Mouse (Mus musculus): ENCODE results near the gene Abcc9.

Abcc9 gene

DNA sequence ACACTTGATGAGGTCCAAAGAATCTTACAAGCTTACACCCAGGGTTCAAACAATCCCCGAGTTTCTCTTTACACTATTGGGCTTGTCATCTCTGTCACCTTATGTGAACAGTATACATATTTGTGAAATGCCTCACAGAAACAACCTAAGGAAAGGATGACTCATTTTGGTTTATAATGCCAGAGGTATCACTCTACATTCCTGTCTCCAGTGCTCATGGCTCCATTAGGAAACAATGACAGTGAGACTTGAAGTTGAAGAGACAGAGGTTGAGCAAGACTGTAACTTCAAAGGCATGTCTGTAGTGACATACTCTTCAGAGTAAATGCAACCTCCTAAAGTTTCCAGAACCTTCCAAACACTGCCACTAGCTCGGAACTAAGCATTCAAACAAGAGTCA, 153.7 kb downstream of the Abcc9 start:
- no peak for DNase-seq (ENCODE audit: low spot score)

DNA sequence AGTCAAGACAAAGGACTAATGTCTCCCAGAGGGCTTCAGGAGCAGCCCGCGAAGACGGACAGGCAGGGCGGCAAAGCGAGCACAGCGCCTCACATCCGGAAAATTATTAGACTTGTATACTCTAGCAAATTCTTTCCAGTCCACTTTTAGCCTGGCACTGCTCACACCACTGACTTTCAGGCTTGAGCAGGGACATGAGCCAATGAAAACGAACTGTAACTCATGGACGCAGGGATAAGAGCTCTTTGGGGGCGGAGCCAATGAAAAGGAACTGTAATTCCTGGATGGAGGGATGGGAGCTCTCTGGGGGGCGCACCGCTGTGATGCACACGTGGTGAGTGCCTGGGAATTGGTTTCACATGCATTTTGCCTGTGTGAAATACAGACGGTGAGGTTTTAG, 157.0 kb downstream of the Abcc9 start:
- no peak for DNase-seq (ENCODE audit: low spot score)

DNA sequence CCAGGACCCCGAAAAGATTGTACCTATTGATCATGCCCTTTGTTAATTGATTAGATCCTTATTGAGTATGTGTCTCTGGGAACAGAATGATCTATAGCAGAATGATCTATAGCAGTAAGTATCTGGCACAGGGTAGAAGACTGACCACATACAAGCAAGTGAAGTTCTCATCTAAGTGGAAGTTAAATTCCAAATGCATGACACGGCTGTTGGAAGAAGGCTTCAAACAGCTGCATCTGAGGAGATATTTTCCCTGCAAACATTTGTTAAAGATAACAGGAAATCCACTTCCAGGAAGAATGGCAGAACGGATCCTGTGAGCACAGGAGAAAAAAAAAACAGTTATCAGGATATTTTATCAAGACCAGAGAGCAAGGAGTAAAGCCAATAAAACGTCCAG, 158.5 kb downstream of the Abcc9 start:
- DNase-seq (ENCODE audit: low spot score): no peak

DNA sequence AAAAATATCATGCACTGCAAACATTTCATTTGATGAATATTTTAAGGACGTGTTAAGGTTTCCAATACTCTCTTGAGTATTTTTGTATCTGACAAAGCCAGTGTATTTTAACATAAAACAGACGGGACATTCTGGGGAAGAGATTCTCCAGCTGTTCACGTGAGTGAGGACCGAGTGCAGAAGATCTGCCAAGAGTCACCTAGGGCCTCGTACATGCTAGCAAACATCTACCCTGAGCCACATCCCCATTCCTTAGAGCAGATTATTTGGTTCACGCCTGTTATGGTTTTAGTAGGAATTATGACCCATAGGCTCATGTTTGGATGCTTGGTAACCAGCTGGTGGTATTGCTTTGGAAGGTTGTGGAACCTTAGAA, 159.3 kb downstream of the Abcc9 start:
- DNase-seq (ENCODE audit: low spot score): no peak

DNA sequence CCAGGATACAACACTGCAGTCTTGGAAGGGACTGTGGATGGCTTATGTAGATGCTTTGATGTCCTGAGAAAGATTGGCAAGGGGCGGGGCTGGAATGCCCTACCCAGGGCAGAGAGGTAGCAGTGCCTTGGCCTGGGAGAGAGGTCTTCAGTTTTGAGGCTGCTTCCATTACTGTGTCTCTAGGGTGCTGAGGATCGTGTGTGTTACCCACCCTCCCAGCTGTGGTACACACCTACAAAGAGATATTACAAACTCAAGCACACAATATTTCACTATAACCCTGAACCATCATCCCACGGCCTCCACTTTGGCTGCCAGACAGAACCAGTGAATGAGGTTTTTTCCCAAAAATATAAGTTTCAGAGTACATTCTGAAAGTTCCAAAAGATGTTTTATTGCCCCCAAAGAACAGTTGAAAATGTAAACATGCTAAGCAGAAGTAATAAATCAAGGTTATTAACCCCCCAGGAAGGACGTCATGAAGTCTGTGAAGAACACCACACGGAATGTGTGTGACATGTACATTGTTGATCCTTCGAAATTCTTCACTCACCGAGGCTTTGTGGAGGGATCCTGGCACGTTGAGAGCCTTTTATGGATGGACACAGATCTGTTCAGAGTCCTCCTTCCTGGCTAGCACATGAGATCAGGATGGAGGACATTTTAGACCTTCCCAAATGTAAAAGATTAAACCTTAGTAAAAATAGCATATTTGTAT, 159.9 kb downstream of the Abcc9 start:
- no peak for DNase-seq (ENCODE audit: low spot score)

DNA sequence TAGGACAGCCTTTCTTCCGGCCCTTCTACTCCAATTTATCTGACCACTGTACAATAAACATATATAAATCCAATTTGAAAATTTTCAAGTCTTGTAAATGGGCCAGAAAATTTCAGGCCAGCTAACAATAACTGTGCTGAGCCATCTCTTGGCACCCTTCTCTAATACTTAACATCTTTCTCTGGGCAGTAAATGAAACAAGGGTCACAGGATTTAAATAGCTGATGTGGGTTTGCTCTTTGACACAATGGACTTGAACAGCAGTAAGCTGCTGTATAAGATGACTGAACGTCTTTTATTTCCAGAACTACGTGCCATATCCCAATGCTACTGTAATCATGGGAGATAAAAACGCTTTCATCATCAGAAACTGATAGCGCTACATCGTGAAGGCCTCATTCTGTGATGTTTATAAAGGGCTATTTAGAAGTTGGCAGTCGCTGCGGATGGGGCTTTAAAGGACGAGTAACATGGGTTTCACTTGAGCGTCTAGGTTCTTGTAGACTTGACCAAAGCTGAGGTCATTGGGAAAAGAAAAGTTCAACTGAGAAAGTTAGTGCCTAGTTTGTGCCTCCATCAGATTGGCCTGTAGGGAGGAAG, 161.5 kb downstream of the Abcc9 start:
- no peak for DNase-seq (ENCODE audit: low spot score)

DNA sequence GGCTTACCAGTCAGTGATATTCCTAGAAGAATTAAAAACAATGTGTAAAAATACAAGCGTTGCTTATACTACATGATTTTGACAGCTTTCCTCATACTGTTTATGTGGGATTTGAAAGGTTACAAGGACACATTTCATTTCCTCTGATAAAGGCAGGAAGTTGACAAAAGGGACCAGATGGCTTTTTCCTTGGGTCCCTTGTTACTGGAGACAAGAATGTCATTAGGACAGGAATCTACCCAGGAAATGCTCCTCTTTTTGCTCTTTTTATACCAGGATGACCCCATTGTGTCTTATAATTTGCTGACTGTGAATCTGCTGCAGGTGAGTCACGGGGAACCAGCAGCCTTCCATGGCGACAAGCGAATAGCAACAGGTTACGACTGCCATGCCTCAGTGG, 162.0 kb downstream of the Abcc9 start:
- no peak for DNase-seq (ENCODE audit: low spot score)

DNA sequence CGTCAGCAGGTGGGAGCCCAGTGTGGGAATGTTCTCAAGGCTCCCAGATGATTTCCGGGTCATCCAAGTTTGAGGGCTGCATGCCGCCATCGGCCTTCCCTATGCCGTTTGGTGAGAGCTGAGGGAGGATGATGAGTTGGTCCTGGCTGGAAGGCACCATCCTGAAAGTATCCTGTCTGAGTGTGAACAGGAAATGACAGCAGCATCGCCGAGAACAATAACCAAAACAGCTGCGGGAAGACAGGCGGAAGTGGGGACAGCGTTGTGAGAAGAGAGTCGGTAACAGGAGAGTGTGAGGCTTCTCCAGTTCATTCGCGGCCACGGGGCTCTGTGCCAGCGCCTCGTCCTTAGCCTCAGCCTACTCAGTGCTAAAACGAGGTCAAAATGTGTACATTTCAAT, 163.6 kb downstream of the Abcc9 start:
- DNase-seq (ENCODE audit: low spot score): no peak
